Mouse (Mus musculus) stomach, postnatal 0 days (tissue): Measurements from ENCODE around the gene Plch1.

Source experiments
- CTCF ChIP-seq: IDR thresholded peaks from 2 replicates; pipeline ENCODE4 v1.5.1; 2016; ENCODE audit warnings: antibody characterized with exemption, low read depth, mild to moderate bottlenecking, moderate library complexity
- EP300 ChIP-seq: optimal IDR thresholded peaks from 2 replicates; pipeline ENCODE3; 2016; ENCODE audit warnings: antibody characterized with exemption

DNA sequence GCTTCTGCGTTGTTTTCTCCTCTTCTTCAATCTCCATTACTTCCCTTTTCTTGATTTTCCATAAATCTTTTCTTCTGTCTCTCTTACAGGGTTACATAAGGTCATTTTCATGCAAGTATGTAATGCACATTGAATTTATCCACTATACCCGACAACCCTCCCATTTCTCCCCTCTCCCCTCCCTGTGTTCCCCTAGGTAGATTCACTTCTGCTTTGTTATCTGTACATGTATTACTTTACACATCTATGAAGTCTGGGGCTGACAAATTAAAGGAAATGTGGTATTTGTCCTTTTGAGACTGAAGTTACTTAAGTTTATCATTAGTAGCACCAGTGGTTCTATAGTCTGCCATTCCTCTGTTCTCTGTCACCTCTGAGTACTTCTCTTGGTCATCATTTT, 18.2 kb downstream of the Plch1 start:
- no peak for TF ChIP-seq EP300
- TF ChIP-seq CTCF = no peak
